Mouse (Mus musculus): Measurements from ENCODE around the gene Cx3cr1.
A peak's percentile ranks its signal among the peaks of the same experiment; 100 is the strongest.

The Cx3cr1 gene

GRCm38 (mm10) chr9:119948804-119949203, 120.9 kb downstream of the Cx3cr1 start:
- no peak for DNase-seq (ENCODE audit: extremely low spot score, low read depth, low spot score)

GRCm38 (mm10) chr9:119945173-119945900, 124.3 kb downstream of the Cx3cr1 start:
- DNase-seq (ENCODE audit: extremely low spot score, low read depth, low spot score), result no peak

- DNase-seq (ENCODE audit: extremely low spot score, low read depth, low spot score), result no peak
Measured at GRCm38 (mm10) chr9:119943326-119943725, 126.4 kb downstream of the Cx3cr1 start.

GRCm38 (mm10) chr9:119941861-119942260, 127.8 kb downstream of the Cx3cr1 start:
- DNase-seq (ENCODE audit: extremely low spot score, low read depth, low spot score), result no peak

GRCm38 (mm10) chr9:119941407-119941806, 128.3 kb downstream of the Cx3cr1 start:
- DNase-seq (ENCODE audit: extremely low spot score, low read depth, low spot score), result no peak

- DNase-seq (ENCODE audit: extremely low spot score, low read depth, low spot score), result no peak
Measured at GRCm38 (mm10) chr9:119939646-119940045, 130.0 kb downstream of the Cx3cr1 start.

- DNase-seq (ENCODE audit: extremely low spot score, low read depth, low spot score), result no peak
Measured at GRCm38 (mm10) chr9:119938496-119938895, 131.2 kb downstream of the Cx3cr1 start.

GRCm38 (mm10) chr9:119937005-119937773, 132.5 kb downstream of the Cx3cr1 start, which contains the start of the genes Gorasp1 and Ttc21a:
Gene Gorasp1, minus strand, starts transcription at chr9:119937565.
Gene Ttc21a, plus strand, starts transcription at chr9:119937606.
- peak; percentile 71 for DNase-seq (ENCODE audit: extremely low spot score, low read depth, low spot score)

GRCm38 (mm10) chr9:119933675-119934074, 136.0 kb downstream of the Cx3cr1 start:
- no peak for DNase-seq (ENCODE audit: extremely low spot score, low read depth, low spot score)

- no peak for DNase-seq (ENCODE audit: extremely low spot score, low read depth, low spot score)
Measured at GRCm38 (mm10) chr9:119932358-119932757, 137.3 kb downstream of the Cx3cr1 start.

GRCm38 (mm10) chr9:119926497-119926896, 143.2 kb downstream of the Cx3cr1 start:
- DNase-seq (ENCODE audit: extremely low spot score, low read depth, low spot score), result no peak

- DNase-seq (ENCODE audit: extremely low spot score, low read depth, low spot score), result no peak
Measured at GRCm38 (mm10) chr9:119925729-119926128, 143.9 kb downstream of the Cx3cr1 start.

- DNase-seq (ENCODE audit: extremely low spot score, low read depth, low spot score), result no peak
Measured at GRCm38 (mm10) chr9:119925120-119925657, 144.5 kb downstream of the Cx3cr1 start.

- DNase-seq (ENCODE audit: extremely low spot score, low read depth, low spot score), result no peak
Measured at GRCm38 (mm10) chr9:119923462-119923861, 146.2 kb downstream of the Cx3cr1 start.

- no peak for DNase-seq (ENCODE audit: extremely low spot score, low read depth, low spot score)
Measured at GRCm38 (mm10) chr9:119919858-119920257, 149.8 kb downstream of the Cx3cr1 start.

GRCm38 (mm10) chr9:119913087-119913838, 156.4 kb downstream of the Cx3cr1 start:
- no peak for DNase-seq (ENCODE audit: extremely low spot score, low read depth, low spot score)

GRCm38 (mm10) chr9:119909931-119910330, 159.7 kb downstream of the Cx3cr1 start:
- DNase-seq (ENCODE audit: extremely low spot score, low read depth, low spot score), result no peak

- no peak for DNase-seq (ENCODE audit: extremely low spot score, low read depth, low spot score)
Measured at GRCm38 (mm10) chr9:119908708-119909107, 161.0 kb downstream of the Cx3cr1 start.

- no peak for DNase-seq (ENCODE audit: extremely low spot score, low read depth, low spot score)
Measured at GRCm38 (mm10) chr9:119902410-119903151, 167.1 kb downstream of the Cx3cr1 start.

- DNase-seq (ENCODE audit: extremely low spot score, low read depth, low spot score), result no peak
Measured at GRCm38 (mm10) chr9:119899446-119899845, 170.2 kb downstream of the Cx3cr1 start.
